Mouse (Mus musculus): ENCODE data around the gene Alpk1.

GRCm38 (mm10) chr3:127765971-127766370, 14.4 kb downstream of the Alpk1 start:
- TF ChIP-seq CTCF (IDR thresholded peaks at IDR 0.05; ENCODE audit: extremely low read depth, insufficient read depth, insufficient read length, insufficient replicate concordance) (no peak), POLR2A (IDR thresholded peaks at IDR 0.05; ENCODE audit: low read depth, low read length) (no peak)
